Mouse (Mus musculus): Measurements from ENCODE around the gene Gm3376.
"Not testable (repeated sequence)": the region's sequence is repeated elsewhere in the genome, so short reads cannot be mapped to it uniquely, and the experiment has no call there.

The Gm3376 gene

GRCm38 (mm10) chrY:3771373-3771772 is at the start of gene Gm3376:
Gene Gm3376 (plus strand): TSS chrY:3771673.
- DNase-seq (ENCODE audit: low spot score) = not testable (repeated sequence)

Data from ovary, postnatal 36 days (tissue).